Mouse (Mus musculus): Measurements from ENCODE around the gene Cyp4x1.

The Cyp4x1 gene

DNA sequence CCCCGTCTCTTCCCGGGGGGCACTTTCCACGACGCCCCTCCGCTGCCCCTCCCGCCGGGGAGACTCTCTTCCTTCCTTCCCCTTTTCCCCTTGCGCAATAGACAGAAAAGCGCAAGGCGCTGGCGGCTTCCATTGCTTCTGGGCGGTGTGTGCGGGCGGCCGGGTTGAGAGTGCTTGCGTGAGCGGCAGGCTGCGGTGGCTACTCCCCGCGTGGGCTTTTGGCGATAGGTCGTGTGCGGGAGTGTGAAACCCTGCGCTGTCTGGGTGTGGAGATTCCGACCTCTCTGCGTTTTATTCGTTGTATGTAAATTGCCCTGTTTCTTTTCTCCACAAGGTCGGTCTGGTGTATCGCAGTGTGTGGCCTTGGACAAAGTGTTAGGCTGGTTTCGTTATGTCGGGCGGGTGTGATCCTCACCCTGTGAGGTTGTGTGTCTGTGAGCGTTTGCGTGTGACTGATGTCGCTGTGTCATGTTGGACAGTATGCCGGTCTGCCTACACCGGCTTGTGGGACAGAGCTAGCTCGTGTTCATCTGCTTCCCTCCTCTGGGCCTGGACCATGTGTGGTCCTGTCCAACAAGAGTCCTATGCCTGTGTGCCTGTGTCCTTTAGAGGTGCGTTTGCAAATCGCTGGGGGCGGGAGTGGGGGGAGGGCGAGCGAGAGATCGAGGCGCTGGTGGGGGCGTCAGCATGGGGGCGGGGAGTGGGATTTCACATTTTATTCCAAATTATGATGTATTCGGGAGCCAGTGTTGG lies 77.0 kb downstream of the Cyp4x1 start:
- peak; percentile 65 for DNase-seq (ENCODE audit: low spot score)

DNA sequence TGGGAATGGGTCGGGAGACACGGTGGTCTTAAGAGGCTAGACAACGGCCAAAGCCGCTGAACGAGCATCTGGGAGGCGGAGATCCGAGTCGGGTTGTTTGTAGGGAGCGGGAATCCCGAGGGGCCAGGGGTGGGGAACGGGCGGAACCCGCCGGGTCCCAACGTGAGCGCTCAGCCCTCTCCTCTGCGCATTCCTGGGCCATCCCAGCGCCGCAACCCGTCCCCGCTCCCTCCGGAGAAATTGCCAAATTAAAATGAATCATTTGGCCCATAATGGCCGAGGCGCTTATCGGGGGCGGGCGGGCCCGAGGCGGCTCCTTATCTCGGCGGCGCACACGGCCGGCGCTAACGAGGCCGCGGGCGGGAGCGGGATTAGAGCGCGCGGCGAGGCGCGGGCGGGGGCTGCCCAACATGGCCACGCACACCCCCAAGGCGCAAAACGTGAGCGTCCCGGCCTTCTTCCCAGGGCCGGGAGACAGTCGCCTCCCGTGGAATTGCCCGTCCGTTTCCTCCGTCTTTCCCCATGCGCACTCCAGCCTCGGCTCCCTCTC lies 77.6 kb downstream of the Cyp4x1 start, which contains the start of gene Tal1:
Tal1 (plus strand) TSS at position 56 of the 550 bp plus-strand sequence.
- DNase-seq (ENCODE audit: low spot score) = peak; percentile 62

Measured in embryo, embryonic 10 days (tissue).